Mouse (Mus musculus) naive thymus-derived CD4-positive, alpha-beta T cell, adult 5 months (primary cell): Measurements from ENCODE around the gene Olfr1278. TPM values are rescaled to one million over a fixed set of nuclear protein-coding genes. Genes with fewer than 3 reads are reported as not detected.

Experiments used
- polyA plus RNA-seq: library from polyadenylated mRNA; unstranded; fragments of 100-300 nt; shearing (Covaris generic); gene quantifications from one replicate; pipeline ENCODE4 v1.2.1, GENCODE M21; 2017

Olfr1278 gene
- polyA plus RNA-seq: not detected

GRCm38 (mm10) chr2:111289836-111290235 is at the start of gene Olfr1278:
Olfr1278 (plus strand) TSS chr2:111290136.

GRCm38 (mm10) chr2:111254216-111254615 is 35.7 kb upstream of the Olfr1278 start, which contains the start of gene Olfr1276:
Olfr1276 (plus strand) TSS chr2:111254516.

GRCm38 (mm10) chr2:111274006-111274405 is 15.9 kb upstream of the Olfr1278 start, which contains the start of gene Olfr1277:
Olfr1277 (minus strand) TSS chr2:111274106.

GRCm38 (mm10) chr2:111300374-111300773 is 10.4 kb downstream of the Olfr1278 start, which contains the start of gene Olfr1279:
Olfr1279 (plus strand) TSS chr2:111300635.

GRCm38 (mm10) chr2:111313717-111314116 is 23.8 kb downstream of the Olfr1278 start, which contains the start of gene Olfr1280:
Olfr1280 (plus strand) TSS chr2:111314017.

GRCm38 (mm10) chr2:111326220-111326619 is 36.3 kb downstream of the Olfr1278 start, which contains the start of gene Olfr1281:
Olfr1281 (plus strand) TSS chr2:111326520.

GRCm38 (mm10) chr2:111335976-111336375 is 46.0 kb downstream of the Olfr1278 start, which contains the start of gene Olfr1282:
Olfr1282 (minus strand) TSS chr2:111336076.

Other genes with a start within 250 kb of the Olfr1278 start
- gene Gm13941, start 184.2 kb upstream of the Olfr1278 start, polyA plus RNA-seq: not detected
- gene Gm15130, start 137.2 kb upstream of the Olfr1278 start, polyA plus RNA-seq: not detected
- gene 4930430A15Rik, start 60.5 kb upstream of the Olfr1278 start, polyA plus RNA-seq: not detected
- not detected for gene Olfr1275, start 54.9 kb upstream of the Olfr1278 start, polyA plus RNA-seq
- gene Olfr1276, start 35.6 kb upstream of the Olfr1278 start, polyA plus RNA-seq: not detected
- gene Olfr1277, start 16.0 kb upstream of the Olfr1278 start, polyA plus RNA-seq: 0.07 TPM
- gene Olfr1279, start 10.5 kb downstream of the Olfr1278 start, polyA plus RNA-seq: not detected
- not detected for gene Olfr1280, start 23.9 kb downstream of the Olfr1278 start, polyA plus RNA-seq
- gene Olfr1281, start 36.4 kb downstream of the Olfr1278 start, polyA plus RNA-seq: not detected
- not detected for gene Olfr1282, start 45.9 kb downstream of the Olfr1278 start, polyA plus RNA-seq
- not detected for gene Olfr1283, start 76.7 kb downstream of the Olfr1278 start, polyA plus RNA-seq
- not detected for gene Olfr1284, start 85.4 kb downstream of the Olfr1278 start, polyA plus RNA-seq
- not detected for gene Olfr1286, start 133.0 kb downstream of the Olfr1278 start, polyA plus RNA-seq
- gene Olfr1287, start 159.0 kb downstream of the Olfr1278 start, polyA plus RNA-seq: not detected
- gene Olfr1288, start 184.0 kb downstream of the Olfr1278 start, polyA plus RNA-seq: not detected
- not detected for gene Olfr1289, start 190.7 kb downstream of the Olfr1278 start, polyA plus RNA-seq
- not detected for gene Olfr1290, start 203.7 kb downstream of the Olfr1278 start, polyA plus RNA-seq
- 0.10 TPM for gene Olfr1291-ps1, start 207.0 kb downstream of the Olfr1278 start, polyA plus RNA-seq
- not detected for gene Olfr1293-ps, start 235.1 kb downstream of the Olfr1278 start, polyA plus RNA-seq